Mouse (Mus musculus): Measurements from ENCODE around the gene Dscaml1.

- TF ChIP-seq CHD2 (IDR thresholded peaks at IDR 0.05; ENCODE audit: low read depth, low read length) (no peak), HCFC1 (IDR thresholded peaks at IDR 0.05; ENCODE audit: borderline replicate concordance, insufficient read depth, low read length) (no peak), ZNF384 (IDR thresholded peaks at IDR 0.05; ENCODE audit: low read depth, low read length) (no peak), ZC3H11A (IDR thresholded peaks at IDR 0.05; ENCODE audit: borderline replicate concordance, low read depth, low read length) (no peak)
These were observed 347.7 kb downstream of the Dscaml1 start for GRCm38 (mm10) chr9:45774088-45774487.

Measured in ES-E14 (cell line).